Mouse (Mus musculus) G1E (cell line): ENCODE data around the gene Map4k5. TPM values are rescaled to one million over a fixed set of nuclear protein-coding genes. Genes with fewer than 3 reads are reported as not detected.

Source experiments
- ATAC-seq: 2 replicates; pipeline ENCODE4 v1.8.0; 2016; ENCODE audit warnings: mild to moderate bottlenecking; ENCODE audit not compliant: insufficient number of reproducible peaks, poor library complexity, low FRiP score, severe bottlenecking; ENCODE audit errors: extremely low read depth
- DNase-seq: peaks from one replicate; pipeline ENCODE4 v3.0.0; 2012; ENCODE audit warnings: low spot score
- H3K27me3 ChIP-seq: 2 replicates; pipeline ENCODE4 v1.6.1; 2012; ENCODE audit warnings: mild to moderate bottlenecking, low read length, inconsistent platforms; ENCODE audit not compliant: insufficient read depth
- H3K36me3 ChIP-seq: replicated peaks from 2 replicates; pipeline ENCODE3; 2012; ENCODE audit warnings: mild to moderate bottlenecking, inconsistent platforms
- H3K4me1 ChIP-seq: 2 replicates; pipeline ENCODE4 v1.6.1; 2012; ENCODE audit warnings: low read depth, low read length, inconsistent platforms, mixed read lengths; ENCODE audit not compliant: insufficient read depth
- H3K4me3 ChIP-seq: 2 replicates; pipeline ENCODE4 v1.5.1; 2012; ENCODE audit warnings: low read depth, mild to moderate bottlenecking, inconsistent platforms, low read length, moderate library complexity, mixed read lengths
- H3K9me3 ChIP-seq: replicated peaks from 2 replicates; pipeline ENCODE4 v1.6.1; 2012; ENCODE audit warnings: inconsistent platforms
- CTCF ChIP-seq: IDR thresholded peaks from 2 replicates; pipeline ENCODE4 v1.5.1; 2012; ENCODE audit warnings: low read depth, low read length, inconsistent platforms, mixed read lengths
- GATA1 ChIP-seq: IDR thresholded peaks from 2 replicates; pipeline ENCODE4 v1.6.1; 2012; ENCODE audit warnings: borderline replicate concordance, low read length, inconsistent platforms, mixed read lengths
- GATA2 ChIP-seq: IDR thresholded peaks from 2 replicates; pipeline ENCODE4 v1.6.1; 2012; ENCODE audit warnings: low read depth, low read length, inconsistent platforms, borderline replicate concordance
- POLR2AphosphoS5 ChIP-seq: IDR thresholded peaks from 2 replicates; pipeline ENCODE4 v1.6.1; 2012; ENCODE audit warnings: low read depth, low read length, inconsistent platforms; ENCODE audit not compliant: insufficient replicate concordance
- TAL1 ChIP-seq: conservative IDR thresholded peaks from 2 replicates; pipeline ENCODE4 v1.6.1; 2012; ENCODE audit warnings: low read depth, low read length, inconsistent platforms, mixed read lengths
- polyA plus RNA-seq: library from polyadenylated mRNA; stranded (reverse); fragments of >175 nt; gene quantifications from 2 replicates; pipeline ENCODE4 v1.2.3, GENCODE M21; 2012
- total RNA-seq, 2 experiments: library from RNA; stranded (forward) in 1 of 2; stranded (reverse) in 1 of 2; fragments of 200-1000 nt in 1 of 2; fragments of >200 nt in 1 of 2; fragmentation: Nextera tagmentation in 1 of 2; gene quantifications; 2 replicates each; pipeline ENCODE4 v1.2.3; 2014 to 2017

Gene Map4k5
- total and polyA plus RNA-seq, 3 experiments: 5.5 to 36.4 (median 33.9) TPM

- DNase-seq (no peak), ATAC-seq (no peak)
- TF ChIP-seq POLR2AphosphoS5 (no peak), GATA1 (no peak), CTCF (no peak), TAL1 (no peak), GATA2 (no peak)
- Histone ChIP-seq H3K4me3 (no peak overlapping the region), H3K4me1 (no peaks in the 10 kb centered on the region), H3K9me3 (no peaks in the 10 kb centered on the region), H3K36me3 (peaks cover 33% of the 10 kb centered on the region), H3K27me3 (peaks cover 6% of the 10 kb centered on the region)
These were observed 89.8 kb downstream of the Map4k5 start for GRCm38 (mm10) chr12:69803196-69803595.

- Histone ChIP-seq H3K27me3 (peaks cover 21% of the 10 kb centered on the region), H3K4me3 (no peak overlapping the region), H3K4me1 (no peaks in the 10 kb centered on the region), H3K9me3 (no peaks in the 10 kb centered on the region), H3K36me3 (peaks cover 16% of the 10 kb centered on the region)
- TF ChIP-seq GATA1: no peak
- TF ChIP-seq CTCF: no peak
- no peak for TF ChIP-seq POLR2AphosphoS5
- no peak for TF ChIP-seq TAL1
- no peak for TF ChIP-seq GATA2
- no peak for ATAC-seq
- DNase-seq: no peak
These were observed 92.4 kb downstream of the Map4k5 start for GRCm38 (mm10) chr12:69800586-69800985.

- ATAC-seq (no peak), DNase-seq (no peak)
- TF ChIP-seq POLR2AphosphoS5: no peak
- no peak for TF ChIP-seq GATA1
- no peak for TF ChIP-seq GATA2
- TF ChIP-seq TAL1: no peak
- TF ChIP-seq CTCF: no peak
- Histone ChIP-seq H3K36me3 (no peaks in the 10 kb centered on the region), H3K27me3 (peaks cover 37% of the 10 kb centered on the region), H3K4me1 (no peaks in the 10 kb centered on the region), H3K9me3 (no peaks in the 10 kb centered on the region), H3K4me3 (no peak overlapping the region)
These were observed 96.7 kb downstream of the Map4k5 start for GRCm38 (mm10) chr12:69796311-69796710.

DNA sequence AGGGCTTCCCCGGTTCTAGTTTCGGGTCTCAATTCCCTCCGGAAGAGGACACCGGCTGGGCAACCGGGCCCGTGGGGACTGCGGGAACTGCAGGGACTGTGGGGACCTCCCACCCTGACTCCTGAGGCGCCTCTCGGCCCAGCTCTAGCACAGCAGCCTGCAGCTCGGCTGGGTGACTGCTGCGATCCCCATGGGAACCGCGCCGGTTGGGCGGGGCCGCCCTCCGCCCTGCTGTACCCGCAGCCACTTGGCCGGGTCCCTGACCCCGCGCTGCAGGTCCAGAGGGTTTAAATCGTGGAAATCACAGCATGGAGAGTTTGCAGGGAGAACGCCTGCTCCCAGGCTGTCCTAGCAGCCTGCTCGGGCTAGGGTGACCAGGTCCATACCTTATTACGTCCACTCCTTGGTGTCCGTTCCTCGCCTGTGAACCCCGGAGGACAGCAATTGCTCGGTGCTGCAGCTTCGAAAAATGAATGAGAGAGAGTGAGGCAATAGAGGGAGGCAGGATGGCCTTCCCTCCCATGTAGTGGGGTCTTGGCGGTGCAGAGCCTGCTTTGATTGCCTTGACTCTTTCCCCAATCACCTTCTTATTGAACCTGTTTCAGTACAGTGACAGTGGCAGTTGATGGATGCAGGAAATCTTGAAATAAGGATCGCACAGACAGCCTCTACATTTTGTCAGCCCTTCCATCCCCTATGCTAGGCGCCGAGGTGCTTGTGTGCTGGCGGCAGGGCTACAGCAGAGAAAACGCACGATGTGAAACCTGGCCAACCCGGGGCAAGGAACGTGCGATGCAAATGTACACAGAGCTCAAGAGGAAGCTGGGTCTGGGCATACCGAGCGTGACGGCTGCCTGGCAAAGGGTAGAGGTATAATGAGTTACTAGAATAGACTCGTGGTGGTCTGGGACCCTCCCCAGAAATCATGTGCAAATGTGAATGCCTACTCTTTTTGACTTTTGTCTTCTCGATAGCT lies 102.2 kb downstream of the Map4k5 start, which contains the start of gene Cdkl1:
Gene Cdkl1 (minus strand): TSS at position 738 of the 976 bp plus-strand sequence.
- peaks cover 19% of the 10 kb centered on the region for H3K4me1 ChIP-seq
- DNase-seq: no peak
- H3K27me3 ChIP-seq: peaks cover 64% of the 10 kb centered on the region
- no peaks in the 10 kb centered on the region for H3K36me3 ChIP-seq
- TF ChIP-seq CTCF: no peak
- TF ChIP-seq TAL1: no peak
- TF ChIP-seq GATA1: no peak
- TF ChIP-seq GATA2: no peak
- no peak for TF ChIP-seq POLR2AphosphoS5
- no peaks in the 10 kb centered on the region for H3K9me3 ChIP-seq
- H3K4me3 ChIP-seq: no peak within 1 kb of the TSS; the same call in 1 of the 2 replicates
- ATAC-seq: no peak

DNA sequence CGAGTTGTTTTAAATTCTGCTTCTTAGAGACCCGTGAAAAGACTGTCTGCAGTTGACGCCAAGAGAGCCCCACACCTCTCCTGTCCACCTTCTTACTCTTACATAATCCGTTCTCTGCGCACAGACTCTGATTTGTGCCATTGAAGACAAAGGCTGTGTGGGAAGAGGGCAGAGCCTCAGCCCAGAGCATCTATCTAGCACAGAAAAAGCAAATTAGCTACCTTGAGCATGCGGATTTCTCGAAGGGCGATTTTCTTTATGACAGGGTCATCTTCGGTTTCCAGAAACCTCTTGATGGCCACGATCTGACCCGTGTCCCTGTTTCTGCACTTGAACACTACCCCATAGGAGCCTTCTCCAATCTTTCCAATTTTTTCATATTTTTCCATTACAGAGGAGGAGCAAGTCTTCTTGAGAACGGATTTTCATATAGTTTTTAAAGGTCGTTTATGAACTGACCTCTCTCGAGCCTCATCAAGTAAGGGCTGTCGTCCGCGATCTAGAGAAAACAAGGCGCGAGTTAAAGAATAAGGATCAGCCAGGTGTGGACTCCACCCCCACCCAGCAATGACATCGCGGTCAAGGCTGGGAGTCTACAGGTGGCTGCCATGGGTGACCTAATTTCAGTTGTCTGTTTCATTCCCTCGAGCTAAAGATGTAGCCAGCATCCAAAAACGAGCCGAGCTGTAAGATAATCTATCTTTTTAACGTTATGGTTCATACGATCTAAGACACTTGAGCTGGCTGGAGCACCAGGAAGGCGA lies 103.1 kb downstream of the Map4k5 start:
- Histone ChIP-seq H3K4me1 (peaks cover 26% of the 10 kb centered on the region), H3K27me3 (peaks cover 70% of the 10 kb centered on the region), H3K36me3 (no peaks in the 10 kb centered on the region), H3K9me3 (no peaks in the 10 kb centered on the region), H3K4me3 (no peak overlapping the region)
- TF ChIP-seq GATA2: no peak
- ATAC-seq (no peak), DNase-seq (no peak)

DNA sequence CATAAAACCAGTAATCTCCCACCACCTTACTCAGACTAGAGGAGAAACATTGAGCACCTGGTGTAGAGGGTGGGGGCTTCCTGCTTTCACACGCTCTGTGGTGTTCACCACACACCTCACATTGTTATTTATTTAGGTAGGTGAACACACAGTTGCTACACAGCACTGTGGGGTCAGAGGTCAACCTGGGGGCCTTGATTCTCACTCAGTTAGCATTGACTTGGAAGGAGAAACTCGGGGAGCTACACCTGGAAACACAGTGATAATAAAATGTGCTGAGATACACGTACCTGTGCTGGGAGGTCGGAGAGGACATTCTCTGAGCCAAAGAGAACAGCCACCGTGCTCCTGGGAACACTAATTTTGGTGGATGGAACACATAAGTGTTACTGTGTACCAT lies 104.6 kb downstream of the Map4k5 start:
- Histone ChIP-seq H3K4me1 (peaks cover 42% of the 10 kb centered on the region), H3K36me3 (no peaks in the 10 kb centered on the region), H3K4me3 (no peak overlapping the region), H3K9me3 (no peaks in the 10 kb centered on the region), H3K27me3 (peaks cover 59% of the 10 kb centered on the region)
- DNase-seq: no peak
- ATAC-seq: no peak
- TF ChIP-seq GATA2 (no peak), POLR2AphosphoS5 (no peak), TAL1 (no peak), GATA1 (no peak), CTCF (no peak)
